Mouse (Mus musculus): ENCODE measurements at regions not wholly inside any gene's neighbourhood (a gene's known extent, or its start where the extent isn't known, plus 50 kb on each side); places are given as distances from the start of the nearest gene placed in this dataset.
A peak's percentile ranks its signal among the peaks of the same experiment; 100 is the strongest.

DNA sequence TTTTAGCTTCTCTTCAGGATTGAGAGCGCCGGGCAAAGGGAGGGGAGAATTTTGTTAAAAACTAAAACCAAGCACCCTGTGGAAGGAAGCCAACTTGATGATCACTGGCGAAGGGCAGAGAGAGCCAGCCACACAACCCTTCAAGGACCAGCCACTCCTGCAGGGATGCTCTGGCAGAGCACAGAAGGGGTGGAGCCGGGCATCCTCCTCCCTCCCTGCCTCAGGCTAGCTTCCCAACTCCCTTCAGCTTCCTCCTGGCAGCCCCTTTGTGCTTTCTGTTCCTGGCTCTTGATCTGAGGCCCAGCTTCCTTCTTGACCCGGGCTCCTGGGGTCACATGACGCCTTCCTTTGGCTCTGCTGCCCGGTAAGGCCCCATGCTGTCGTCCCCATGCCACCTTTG, 591.8 kb upstream of the Gm10131 start:
- DNase-seq (ENCODE audit: low spot score in 2 of 2) = no peak

GRCm38 (mm10) chr8:34702806-34703205, 591.3 kb upstream of the Gm10131 start:
- DNase-seq (ENCODE audit: low spot score in 2 of 2) = peak in 1 of 2 experiments; percentile 21

- DNase-seq (ENCODE audit: low spot score in 2 of 2) = no peak
Observed at GRCm38 (mm10) chr8:34699015-34699414, 587.5 kb upstream of the Gm10131 start.

- no peak for DNase-seq (ENCODE audit: low spot score in 2 of 2)
Observed at GRCm38 (mm10) chr8:34696365-34696764, 584.8 kb upstream of the Gm10131 start.

GRCm38 (mm10) chr8:34692606-34693005, 581.1 kb upstream of the Gm10131 start:
- no peak for DNase-seq (ENCODE audit: low spot score in 2 of 2)

GRCm38 (mm10) chr8:34691776-34692175, 580.2 kb upstream of the Gm10131 start:
- DNase-seq (ENCODE audit: low spot score in 2 of 2) = no peak

DNA sequence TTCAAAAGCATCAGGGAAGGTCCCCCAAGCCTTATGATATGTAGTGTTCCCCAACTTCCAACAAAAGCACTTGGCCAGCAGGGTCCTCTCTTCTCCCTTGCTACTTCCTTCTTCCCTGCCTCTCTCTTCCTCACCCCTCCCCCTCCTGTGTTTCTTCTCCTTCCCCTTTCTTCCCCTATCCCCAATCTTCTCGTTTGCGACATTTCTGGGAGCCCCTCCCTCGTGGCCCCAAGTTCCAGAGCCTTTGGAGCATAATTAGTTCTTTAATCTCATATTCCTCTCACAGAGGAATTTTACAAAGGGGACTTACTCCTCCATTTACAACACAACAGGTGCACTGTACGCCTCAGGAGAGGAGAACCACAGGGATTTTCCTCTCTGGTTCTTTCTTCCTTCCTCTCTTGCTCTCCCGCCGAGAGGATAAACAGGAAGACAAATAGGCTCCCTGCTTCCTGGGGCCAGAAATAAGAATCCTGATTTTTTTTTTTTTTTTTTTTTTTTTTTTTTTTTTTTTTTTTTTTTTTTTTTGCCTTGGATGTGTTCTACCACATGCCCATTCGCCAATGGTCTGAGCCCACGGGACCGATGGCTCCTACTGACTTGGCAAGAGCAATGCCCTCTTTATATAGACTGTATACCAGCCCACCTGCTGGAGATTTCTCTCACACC, 578.4 kb upstream of the Gm10131 start:
- no peak for DNase-seq (ENCODE audit: low spot score in 2 of 2)

DNA sequence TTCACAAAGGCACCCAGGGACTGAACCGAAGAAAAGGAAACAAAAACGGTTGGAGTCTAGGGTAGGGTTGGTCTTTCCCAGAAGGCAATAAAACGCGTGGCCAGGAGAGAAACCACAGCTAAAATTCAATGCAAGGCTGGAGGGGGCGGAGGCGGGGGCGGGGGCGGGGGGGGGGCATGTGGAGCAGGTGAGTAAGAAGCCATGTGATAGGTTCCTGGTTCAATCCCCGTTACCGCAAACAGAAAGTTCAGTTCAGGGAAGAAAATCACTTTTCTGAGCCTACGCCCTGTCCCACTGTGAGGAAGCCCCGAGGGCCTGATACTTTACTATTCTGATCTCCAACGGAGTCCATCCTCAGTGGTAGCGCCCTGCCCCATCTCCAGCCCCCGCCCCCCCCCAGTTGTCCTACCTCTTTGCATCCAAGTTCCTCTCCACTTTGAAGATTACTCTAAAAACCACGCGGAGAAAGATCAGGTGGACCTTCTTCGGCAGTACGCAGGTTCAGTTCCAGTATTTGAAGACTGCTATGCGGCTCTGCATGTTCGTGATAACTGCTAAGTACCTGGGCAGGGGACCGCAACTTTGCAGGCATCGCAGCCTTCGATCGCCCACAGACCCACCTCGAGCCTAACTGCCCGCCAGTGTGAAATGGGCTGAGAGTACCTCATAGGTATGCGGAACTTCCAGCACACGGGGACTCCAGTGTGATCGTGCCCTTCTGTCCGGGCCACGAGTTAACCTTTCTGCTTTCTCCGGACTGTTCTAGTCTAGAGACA, 577.7 kb upstream of the Gm10131 start:
- peak; percentile 8 to 16 for DNase-seq (ENCODE audit: low spot score in 2 of 2)

DNA sequence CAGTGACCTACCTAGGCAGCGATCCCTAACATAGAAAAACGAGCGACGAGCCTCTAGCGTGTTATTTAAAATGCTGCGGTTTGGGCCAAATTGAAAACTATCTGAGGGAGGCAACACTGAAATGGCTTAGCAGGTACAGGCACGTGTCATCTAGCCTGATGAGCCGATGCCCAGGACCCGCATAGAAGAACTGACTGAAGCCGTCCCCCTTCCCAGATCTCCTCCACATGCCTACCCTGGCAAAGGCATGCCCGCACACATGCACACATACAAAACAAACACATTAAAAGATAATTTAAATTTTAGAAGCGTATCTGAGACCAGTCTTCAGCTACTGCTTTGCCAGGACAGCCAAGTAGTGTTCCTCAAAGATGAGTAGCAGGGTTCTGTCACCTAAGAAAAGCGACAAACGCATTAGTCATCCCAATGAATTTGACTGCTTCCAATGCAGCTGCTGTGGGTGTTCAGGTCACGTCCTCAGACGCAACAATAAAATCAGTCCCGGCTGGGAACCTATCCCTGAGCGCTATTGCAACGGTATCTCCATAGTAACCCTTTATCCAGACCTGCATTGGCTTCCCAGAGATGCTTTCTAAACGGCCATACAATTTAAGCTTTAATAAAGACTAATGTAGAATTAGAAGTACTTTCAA, 577.0 kb upstream of the Gm10131 start:
- no peak for DNase-seq (ENCODE audit: low spot score in 2 of 2)

GRCm38 (mm10) chr8:34686371-34686770, 574.8 kb upstream of the Gm10131 start:
- DNase-seq (ENCODE audit: low spot score in 2 of 2) = no peak

DNA sequence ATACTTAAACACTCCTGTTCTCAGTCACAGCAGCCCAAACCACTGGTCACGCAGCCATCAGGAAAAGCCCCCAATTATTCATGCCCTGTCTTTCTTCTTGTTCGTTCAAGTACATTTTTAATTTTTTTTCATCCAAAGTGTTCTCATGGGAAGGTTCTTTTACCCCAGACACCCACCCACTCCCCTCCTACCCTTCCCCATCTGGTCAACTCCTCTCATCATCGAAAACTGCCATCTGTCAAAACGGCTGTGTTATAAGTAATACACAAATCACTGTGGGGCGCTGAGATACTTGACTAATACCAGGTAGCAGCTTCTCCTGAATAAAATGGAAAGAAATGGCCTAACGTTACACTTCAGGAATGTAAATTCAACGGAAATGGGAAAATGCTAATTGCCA, 573.1 kb upstream of the Gm10131 start:
- no peak for DNase-seq (ENCODE audit: low spot score in 2 of 2)

GRCm38 (mm10) chr8:34683173-34683572, 571.6 kb upstream of the Gm10131 start:
- no peak for DNase-seq (ENCODE audit: low spot score in 2 of 2)

GRCm38 (mm10) chr8:34682221-34682620, 570.7 kb upstream of the Gm10131 start:
- no peak for DNase-seq (ENCODE audit: low spot score in 2 of 2)

DNA sequence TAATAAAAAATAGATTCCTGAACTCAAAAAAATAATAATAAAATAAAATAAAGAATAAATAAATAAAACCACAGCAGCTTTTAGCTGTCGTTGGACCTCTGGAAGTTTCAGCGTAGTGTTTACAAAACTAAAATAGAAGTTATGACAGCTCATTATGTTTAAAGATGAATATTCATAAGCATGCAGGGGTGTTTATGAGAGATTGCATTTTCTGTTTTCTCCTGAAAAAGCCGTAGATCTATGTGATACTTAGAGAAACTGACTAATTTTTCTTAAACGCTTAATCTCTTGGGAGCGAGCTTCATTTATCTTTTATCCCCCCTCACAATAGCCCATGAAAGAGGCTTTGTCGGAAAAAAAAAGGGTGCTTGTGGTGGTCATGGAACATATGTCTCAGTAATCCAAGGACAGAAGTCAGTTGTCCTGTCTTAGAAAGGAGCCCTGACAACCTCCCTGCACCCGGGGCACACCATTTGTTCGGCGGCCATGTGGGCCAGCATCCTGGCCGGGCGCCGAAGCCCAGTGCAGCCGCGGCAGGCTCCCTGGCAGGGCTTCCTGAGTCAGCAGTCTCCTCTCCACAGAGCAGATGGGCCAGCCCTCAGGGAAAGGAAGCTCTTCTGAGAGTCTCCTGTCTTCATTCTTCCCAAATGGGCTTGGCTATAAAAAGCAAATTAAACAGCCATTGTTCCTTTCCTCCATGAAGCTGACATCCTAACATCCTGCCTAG, 568.2 kb upstream of the Gm10131 start:
- no peak for DNase-seq (ENCODE audit: low spot score in 2 of 2)

DNA sequence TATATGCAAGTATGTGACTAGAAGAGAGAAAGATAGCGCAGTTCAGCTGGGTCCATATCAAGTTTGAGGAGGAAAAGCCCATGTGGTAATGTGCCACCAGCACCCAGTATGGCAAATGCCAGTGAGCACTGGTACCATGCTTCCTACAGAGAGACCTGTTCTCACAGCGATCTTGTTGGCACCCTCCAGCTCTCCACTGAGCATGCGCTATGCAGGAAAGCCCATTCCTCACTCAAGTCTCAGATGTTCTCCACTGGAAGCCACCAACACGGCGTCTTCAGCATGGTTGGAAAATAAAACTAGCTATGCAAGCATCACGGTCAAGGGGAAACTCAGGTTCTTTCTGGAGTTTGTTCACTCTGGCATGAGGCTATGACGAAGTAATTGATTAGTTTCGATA, 567.3 kb upstream of the Gm10131 start:
- no peak for DNase-seq (ENCODE audit: low spot score in 2 of 2)

GRCm38 (mm10) chr8:34671716-34672115, 560.2 kb upstream of the Gm10131 start:
- peak; percentile 8 to 44 for DNase-seq (ENCODE audit: low spot score in 2 of 2)

DNA sequence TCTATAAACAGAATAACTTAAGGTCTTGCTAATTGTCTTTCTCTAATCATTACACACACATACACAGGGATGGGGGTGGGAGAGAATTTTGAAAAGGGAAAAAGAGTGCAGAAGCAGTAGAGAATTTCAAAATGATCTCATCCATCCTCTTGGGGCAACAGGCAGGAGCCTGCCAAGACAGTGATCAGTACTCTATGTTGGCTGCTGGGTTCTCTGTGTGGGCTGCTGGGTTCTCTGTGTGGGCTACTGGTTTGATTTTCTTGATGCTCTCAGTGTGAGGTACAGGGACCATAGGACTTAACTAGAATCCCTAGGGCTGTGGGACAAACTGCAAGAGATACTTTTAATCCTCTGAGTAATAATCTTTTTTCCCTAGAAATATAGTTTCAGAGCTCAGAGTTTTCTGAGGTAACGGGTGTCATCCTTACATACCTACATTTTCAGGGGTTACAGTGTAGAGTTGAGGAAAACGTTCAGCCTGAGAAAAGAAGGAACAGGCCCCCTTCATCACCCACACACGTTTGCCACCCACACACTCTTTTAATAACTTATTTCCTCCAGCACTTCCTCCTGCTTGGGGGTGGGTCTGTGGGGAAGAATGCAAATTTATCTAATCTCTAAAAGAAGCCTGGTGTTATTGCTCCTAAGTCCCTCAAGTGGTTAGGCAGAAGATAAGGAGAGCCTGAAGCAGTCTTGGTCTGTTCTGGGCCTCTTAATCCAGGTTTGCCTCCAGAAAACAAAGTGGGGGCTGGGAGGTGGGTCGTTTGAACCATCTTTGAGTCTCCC, 559.6 kb upstream of the Gm10131 start:
- DNase-seq (ENCODE audit: low spot score in 2 of 2) = no peak

DNA sequence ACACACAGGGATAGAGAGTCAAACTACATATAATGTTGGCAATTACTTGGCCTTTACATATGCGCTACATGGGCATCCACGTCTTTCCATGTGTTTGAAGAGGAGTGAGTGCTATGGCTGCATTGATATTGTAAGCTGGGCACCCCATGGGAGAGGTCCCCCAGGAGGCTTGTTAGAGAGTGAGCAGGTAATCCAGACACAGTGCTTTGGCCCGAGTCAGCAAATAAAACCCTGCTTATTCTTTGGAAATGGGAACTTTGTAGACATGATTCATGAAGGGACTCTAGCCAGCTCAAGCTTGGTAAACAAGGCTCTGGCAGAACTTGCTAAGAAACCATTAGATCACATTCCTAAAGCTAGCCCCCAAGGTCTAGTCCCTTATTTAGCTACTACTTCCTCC, 557.6 kb upstream of the Gm10131 start:
- DNase-seq (ENCODE audit: low spot score in 2 of 2) = no peak

DNA sequence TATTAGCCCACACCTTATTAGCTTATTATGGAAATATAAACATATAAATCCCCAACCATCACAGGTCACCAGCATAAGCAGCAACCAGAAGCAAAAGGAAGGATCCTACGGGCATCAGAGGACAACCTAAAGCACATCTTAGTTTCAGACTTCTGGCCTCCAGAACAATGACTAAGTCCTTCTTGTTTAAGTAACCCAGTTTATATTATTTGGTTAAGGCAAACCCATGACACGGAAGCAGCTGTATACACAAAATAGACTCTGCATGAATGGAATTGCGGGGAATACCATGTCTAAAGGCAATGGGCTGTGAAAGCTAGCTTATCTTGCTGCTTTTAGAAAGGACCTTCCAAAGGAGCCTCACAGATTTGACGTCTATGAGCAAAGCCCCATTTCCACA, 552.9 kb upstream of the Gm10131 start:
- no peak for DNase-seq (ENCODE audit: low spot score in 2 of 2)

DNA sequence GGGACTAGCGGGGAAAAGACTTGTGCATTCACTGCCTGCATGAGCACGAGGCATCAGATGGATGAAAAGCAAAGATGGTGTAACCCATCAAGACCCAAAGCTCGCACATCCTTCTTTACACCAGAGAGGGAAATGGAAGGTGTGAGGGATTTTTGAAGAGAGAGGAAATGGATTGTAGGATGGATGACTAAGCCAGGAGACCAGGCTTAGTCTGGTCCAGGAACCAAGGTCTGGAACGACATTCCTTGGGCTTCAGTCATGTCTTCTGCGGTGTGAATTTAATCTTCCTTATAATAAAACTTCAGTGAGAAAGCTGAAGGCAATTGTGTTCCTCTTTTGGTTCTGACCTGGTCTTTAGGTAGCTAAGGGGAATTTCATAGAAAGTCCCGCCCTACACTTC, 551.0 kb upstream of the Gm10131 start:
- DNase-seq (ENCODE audit: low spot score in 2 of 2) = no peak

DNA sequence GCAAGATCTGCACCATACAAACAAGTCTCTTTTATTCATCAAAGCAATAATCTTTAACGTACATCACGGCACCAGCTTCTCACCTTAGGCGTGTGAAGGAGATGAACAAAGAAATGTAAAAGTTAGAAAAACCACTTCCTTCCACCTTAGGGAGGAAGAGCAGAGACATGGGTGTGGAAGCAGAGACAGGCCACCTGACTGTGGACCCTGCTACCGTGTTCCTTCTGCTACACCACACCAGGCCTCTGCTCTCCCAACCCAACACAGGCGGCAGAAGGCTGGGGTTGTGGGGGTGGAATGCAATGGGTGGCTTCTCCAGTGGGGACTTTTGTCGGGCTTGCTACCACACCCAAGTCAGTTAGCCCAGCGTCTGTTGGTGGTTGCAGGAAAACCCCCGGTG, 540.2 kb upstream of the Gm10131 start:
- no peak for DNase-seq (ENCODE audit: low spot score in 2 of 2)

Data from spleen, postnatal 10 days (tissue).